Mouse (Mus musculus): Measurements from ENCODE around the gene Txnrd1.
A peak's percentile ranks its signal among the peaks of the same experiment; 100 is the strongest.

The Txnrd1 gene

GRCm38 (mm10) chr10:82833926-82834325, at the start of gene Txnrd1:
Gene Txnrd1, plus strand, starts transcription at chr10:82833951.
- DNase-seq = no peak

- DNase-seq = no peak
Observed at GRCm38 (mm10) chr10:82789181-82789580, 44.6 kb upstream of the Txnrd1 start.

DNA sequence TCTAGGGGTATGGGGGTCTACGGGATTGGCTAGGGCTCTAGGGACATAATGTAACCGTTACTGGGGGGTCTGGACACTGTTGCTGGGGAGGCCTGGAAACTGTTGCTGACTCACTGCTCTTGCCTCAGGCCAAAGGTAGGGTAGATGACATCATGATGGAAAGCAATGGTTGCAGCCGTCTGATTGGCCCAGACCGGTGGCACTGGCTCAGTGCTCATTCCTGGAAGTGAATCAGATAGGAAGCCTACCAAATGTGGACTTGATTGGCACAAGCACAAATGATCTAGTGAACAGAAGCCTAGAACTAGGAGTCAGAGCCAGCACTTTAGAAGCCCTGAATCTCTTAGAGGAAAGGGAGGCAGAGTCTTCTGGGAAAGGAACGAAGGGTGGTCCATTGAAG, 43.2 kb upstream of the Txnrd1 start:
- no peak for DNase-seq

DNA sequence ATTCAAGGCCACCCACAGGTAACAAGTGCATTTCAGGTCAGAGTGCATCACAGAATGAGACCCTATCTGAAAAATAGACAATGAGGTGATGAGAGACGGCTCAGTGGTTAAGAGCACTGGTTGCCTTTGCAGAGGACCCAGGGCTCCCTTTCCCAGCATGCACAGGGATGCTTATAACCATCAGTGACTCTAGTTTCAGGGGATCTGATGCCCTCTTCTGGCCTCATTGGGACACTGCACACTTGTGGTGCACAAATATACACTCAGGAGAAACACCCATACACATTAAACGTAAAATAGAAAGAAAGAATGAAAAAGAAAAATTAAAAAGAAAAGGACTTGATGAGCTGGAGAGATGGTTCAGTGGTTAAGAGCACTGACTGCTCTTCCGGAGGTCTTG, 42.0 kb upstream of the Txnrd1 start:
- no peak for DNase-seq

GRCm38 (mm10) chr10:82792311-82792710, 41.4 kb upstream of the Txnrd1 start:
- no peak for DNase-seq

DNA sequence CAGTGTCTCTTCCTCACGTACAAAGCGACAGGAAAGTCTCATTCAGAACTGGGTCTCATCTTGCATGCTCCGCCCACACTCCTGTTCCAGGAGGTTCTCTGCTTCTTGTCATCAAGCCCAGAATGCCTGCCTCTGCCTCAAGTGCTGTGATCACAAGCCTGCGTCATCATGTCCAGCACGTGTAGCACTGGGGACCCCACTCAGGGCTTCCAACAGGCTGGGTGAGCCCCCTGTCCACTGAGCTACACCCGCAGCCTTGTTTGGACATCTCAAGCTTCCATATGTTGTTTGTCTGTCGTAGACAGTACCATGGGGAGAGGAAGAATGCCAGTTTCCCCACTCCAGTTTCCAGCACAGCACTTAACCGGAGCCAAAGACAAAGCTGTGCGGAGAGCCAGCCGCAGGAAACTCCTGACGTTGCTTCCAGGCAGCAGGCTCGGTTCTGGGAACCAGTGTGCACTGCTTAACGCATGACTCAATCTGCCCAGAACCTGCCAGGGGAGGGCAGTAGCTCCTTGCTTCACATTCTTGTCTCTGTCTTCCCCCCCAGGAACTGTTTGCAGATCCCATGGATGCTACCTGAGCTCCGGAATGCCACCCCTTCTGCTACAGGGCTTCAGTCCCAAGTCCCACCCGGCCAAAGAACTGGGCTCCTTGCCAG, 38.5 kb upstream of the Txnrd1 start:
- DNase-seq = peak; percentile 78 to 83

DNA sequence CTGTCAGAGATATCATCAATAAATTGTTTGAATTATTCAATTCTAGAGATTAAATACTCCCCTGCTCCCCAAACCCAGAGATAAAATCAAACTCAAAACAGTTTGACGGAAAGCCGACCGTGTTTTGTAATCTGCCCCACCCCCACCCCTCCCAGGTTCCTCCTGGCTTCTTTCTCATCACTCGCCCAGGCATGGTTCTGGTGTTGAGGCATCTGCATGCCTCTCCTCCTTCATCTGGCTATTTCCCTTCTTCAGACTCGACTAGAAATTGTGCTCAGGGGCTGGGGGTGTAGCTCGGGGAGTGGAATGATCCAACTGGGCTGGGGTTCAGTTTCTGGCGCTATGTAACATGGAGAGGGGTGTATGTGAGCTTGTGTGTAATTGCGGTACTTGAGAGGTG, 38.0 kb upstream of the Txnrd1 start:
- DNase-seq = peak in 1 of 2 experiments; percentile 33

DNA sequence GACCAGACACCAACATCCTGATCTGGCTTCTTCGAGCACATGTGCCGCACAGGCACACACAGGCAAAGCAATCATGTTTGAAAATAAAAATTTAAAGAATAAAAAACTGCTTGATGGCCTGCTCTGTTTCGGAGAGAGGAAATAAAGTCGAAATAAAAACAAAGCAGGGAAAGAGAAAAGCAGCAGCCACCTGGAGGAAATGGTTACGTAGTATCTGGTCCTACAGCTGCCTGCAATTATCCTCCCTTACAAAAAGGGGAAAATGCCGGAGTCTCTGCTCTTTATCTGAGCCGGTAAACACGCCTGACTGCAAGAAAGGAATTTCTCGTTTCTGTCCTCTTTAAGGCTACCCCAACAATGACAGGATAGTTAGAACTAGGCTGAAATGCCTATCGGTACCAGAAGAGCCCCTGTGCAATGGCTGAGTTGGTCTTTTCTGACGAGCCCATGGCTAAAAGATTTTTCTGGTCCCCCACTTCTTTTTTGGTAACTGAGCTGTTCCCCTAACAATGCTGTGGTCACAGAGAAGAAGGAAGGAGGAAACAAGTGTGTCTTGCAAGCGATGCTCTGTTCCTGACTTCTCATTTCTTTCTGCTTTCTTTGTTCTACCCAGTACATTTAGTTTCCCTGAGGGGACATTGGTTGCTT, 37.2 kb upstream of the Txnrd1 start:
- no peak for DNase-seq

DNA sequence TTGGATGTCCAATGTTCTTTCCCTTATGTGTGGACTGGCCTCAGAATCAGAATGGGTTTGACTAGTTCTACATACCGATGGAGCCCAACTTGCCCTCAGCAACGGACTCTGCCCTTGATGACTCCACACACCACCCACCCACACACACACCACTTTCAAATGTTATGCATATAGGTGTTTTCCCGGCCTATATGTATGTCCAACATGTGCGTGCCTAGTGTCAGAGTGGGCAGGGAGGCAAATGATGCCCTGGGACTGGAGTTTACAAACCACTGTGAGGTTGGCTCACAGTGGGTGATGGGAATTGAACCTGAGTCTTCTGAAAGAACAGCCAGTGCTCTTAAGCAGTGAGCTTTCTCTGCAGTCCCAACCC, 36.6 kb upstream of the Txnrd1 start:
- DNase-seq = no peak

DNA sequence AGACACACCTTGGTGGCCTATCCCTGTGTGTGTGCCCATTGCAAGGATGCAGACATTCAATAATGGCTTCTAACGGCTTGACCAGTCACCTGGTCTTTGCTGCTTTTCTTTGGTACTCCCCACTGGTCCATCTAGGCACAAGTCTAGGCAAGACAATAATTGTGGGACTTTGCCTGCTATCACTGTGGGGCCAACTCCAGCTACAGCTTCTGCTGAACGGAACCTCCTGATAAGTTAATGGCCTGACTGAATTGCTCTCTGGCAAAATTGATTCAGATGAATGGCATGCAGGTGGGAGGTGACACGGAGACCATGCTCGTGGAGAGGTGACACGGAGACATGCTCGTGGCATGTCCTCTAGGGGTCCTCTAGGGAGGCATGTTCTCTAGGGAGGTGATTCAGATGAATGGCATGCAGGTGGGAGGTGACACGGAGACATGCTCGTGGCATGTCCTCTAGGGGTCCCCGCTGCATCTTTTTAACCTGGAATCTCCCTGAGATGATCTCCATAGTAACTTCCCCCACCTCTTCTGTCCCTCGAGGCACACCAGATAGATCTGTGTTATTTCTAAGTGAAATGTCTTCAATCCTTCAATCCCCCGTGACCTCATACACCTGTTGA, 35.3 kb upstream of the Txnrd1 start:
- DNase-seq = no peak

DNA sequence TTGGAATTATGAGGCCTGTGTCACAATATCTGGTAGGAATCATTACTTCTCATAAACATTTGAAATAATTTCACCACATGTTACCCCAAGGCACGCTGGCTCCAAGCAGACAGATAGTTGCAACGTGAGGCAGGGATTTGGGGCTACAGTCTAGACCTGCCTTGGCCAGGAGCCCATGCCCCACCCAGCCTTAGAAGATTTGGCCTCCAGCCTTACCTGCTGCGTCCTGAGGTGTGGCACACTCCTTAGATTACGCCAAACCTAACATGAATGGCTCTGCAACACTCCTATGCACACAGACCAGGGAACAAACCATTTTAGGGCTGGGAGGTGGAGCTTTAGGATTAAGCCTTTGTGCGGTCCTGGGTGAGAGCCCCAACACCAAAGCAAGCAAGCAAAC, 33.7 kb upstream of the Txnrd1 start:
- no peak for DNase-seq

- no peak for DNase-seq
Observed at GRCm38 (mm10) chr10:82804396-82804795, 29.4 kb upstream of the Txnrd1 start.

GRCm38 (mm10) chr10:82805111-82805510, 28.6 kb upstream of the Txnrd1 start:
- no peak for DNase-seq

DNA sequence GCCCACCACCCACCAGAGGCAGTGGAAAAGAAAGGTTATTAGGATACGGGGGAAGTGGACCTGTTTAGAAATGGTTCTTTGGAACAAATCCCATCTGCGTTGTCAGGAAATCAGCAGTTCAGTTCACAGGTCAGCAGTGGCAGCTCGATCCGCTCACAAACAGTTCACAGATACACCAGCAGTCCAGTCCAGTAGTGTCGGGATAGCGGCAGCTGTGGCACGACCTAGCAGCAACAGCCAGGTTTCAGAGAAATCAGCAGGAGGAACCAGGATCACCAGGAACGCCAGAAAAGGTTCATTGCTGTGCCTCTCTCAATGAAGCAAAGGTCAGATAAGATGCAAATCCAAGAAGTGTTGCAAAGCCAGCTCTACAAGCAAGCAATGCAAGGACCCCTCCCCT, 27.3 kb upstream of the Txnrd1 start:
- no peak for DNase-seq

DNA sequence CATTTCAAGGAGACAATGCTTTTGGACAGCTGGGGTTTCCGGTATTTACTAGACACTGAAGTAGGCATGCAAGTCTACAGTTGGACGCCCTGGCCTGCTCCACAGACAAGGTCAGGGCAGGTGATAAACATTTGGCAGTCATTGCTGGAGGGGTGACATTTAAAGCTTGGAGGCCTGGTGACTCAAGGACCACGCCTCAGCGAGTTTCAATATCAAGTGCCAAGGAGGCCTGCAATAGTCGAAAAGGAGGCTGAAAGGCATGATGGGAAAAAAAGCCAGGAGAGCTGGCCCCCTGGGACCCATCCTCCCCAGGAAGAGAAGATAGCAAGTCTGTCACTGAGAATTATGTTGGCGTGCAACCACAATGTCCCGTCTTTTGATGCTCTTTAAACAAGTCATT, 26.5 kb upstream of the Txnrd1 start:
- DNase-seq = peak in 1 of 2 experiments; percentile 14

DNA sequence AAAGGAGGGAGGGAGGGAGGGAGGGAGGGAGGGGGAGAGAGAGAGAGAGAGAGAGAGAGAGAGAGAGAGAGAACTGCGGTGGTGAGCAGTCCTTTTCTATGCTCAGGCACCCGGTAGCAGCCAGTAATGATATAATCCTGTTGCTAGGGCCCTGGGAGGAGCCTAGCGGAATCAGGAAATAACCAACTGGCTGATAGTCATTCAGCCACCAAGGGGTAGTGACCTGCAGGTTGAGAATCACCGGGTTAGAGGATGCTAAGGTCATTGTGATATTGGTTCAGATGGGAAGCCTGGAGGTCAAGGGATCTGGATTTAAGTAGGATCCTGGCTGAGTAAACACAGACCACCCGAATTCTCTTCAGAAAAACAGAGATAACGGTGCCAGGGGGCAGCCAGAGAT, 25.6 kb upstream of the Txnrd1 start:
- DNase-seq = no peak

DNA sequence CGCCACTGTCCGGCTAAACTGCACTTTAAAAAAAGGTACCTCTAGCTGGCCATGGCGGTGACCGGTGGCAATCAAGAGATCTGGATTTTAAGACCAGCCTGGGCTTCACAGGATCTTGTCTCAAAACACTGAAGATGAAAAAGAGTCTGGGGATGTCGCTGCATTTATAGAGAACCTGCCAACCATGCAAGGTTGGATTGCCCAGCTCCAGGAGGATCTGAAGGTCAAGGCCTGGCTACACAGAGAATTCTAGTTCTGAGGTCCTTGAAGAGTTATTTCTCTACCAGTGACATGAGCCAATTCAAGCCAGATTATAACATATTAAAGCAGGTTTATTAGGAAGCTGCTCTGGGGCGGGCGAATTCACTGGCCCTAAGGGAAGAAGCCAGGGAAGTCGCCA, 24.9 kb upstream of the Txnrd1 start:
- DNase-seq = no peak

- no peak for DNase-seq
Observed at GRCm38 (mm10) chr10:82809352-82809751, 24.4 kb upstream of the Txnrd1 start.

GRCm38 (mm10) chr10:82811855-82812431, 21.8 kb upstream of the Txnrd1 start:
- peak; percentile 81 to 92 for DNase-seq

GRCm38 (mm10) chr10:82814096-82814970, 19.4 kb upstream of the Txnrd1 start:
- no peak for DNase-seq

GRCm38 (mm10) chr10:82816441-82816840, 17.3 kb upstream of the Txnrd1 start:
- DNase-seq = no peak

DNA sequence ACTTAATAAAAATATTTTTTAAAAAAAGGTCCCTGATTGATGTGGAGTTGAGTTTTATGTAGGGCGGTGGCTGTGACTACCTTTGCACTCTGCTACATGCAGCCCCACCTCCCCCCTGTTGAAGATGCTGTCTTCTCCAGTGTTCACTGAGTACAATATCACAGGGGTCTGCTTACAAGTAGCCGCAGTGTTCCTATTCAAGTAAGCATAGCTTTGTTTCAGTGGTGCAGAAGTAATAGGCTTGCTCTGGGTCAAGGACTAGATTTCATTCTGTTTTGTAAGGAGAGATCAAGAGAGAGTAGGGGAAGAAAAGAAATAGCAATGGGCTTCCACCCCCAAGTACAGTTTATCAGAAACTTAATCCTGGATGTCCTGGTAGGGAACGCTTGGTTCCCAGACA, 16.2 kb upstream of the Txnrd1 start:
- DNase-seq = no peak

GRCm38 (mm10) chr10:82817936-82818335, 15.8 kb upstream of the Txnrd1 start:
- no peak for DNase-seq
